Mouse (Mus musculus): ENCODE measurements around the gene Arhgap28. TPM values are rescaled to one million over a fixed set of nuclear protein-coding genes. Genes with fewer than 3 reads are reported as not detected.

The Arhgap28 gene
- polyA plus RNA-seq, 1 experiment from 2014 or later: 26.7 TPM

DNA sequence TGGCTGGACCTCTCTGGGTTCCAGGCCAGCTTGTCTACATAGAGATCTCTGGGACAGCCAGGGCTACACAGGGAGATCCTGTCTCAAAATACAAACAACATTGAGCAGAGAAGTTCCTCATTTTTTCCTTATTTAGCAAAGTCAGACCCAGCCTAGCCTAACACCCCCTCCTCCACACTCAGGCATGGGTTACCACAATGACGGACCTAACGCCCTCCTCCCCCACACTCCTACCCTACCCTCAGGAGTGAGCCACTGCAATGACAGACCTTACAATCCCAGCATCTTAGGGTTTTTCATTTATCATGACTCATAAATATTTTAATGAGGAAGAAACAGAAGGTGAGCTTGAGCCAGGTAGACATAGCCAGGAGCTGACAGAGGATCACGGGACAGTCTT, 73.0 kb downstream of the Arhgap28 start:
- ATAC-seq (ENCODE audit: insufficient read depth, low FRiP score): no peak
- no peak overlapping the region for H3K4me3 ChIP-seq (replicated peaks; ENCODE audit: low read length)
- H3K27me3 ChIP-seq (ENCODE audit: control insufficient read depth, insufficient read depth, low read length): no peaks in the 10 kb centered on the region
- no peak overlapping the region for H3K4me2 ChIP-seq (ENCODE audit: low read depth, low read length)
- 79% methylated on average over 3 of the region's 3 CpGs for WGBS
- H3K9me3 ChIP-seq (replicated peaks; ENCODE audit: control insufficient read depth, low read length): no peaks in the 10 kb centered on the region
- no peak overlapping the region for H3K9ac ChIP-seq (ENCODE audit: low read length)
- no peak overlapping the region for H3K27ac ChIP-seq (ENCODE audit: low read length)
- no peaks in the 10 kb centered on the region for H3K4me1 ChIP-seq (ENCODE audit: control insufficient read depth, insufficient read depth, low read length)
- no peaks in the 10 kb centered on the region for H3K36me3 ChIP-seq (ENCODE audit: control insufficient read depth, insufficient read depth, low read length)

DNA sequence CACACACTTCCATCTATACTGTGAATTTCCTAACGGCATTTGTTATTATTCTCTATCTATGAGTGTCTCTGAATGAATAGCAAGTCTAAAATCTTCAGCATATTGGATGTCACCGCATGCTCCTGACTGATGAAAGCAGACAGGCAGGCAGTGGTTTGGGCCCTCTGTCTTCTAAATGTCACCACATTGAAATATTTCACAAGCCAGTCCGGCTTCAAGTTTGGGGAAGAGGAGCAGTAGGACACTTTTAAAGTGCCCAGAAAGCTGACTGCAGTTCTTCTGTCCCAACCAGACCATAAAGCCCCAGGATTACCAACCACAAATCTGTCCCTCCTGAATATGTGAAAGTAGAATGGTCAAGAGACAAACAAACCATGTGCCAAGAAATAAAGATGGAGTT, 73.5 kb downstream of the Arhgap28 start:
- H3K36me3 ChIP-seq (ENCODE audit: control insufficient read depth, insufficient read depth, low read length): no peaks in the 10 kb centered on the region
- no peak overlapping the region for H3K9ac ChIP-seq (ENCODE audit: low read length)
- 80% methylated on average over 3 of the region's 3 CpGs for WGBS
- no peak overlapping the region for H3K4me2 ChIP-seq (ENCODE audit: low read depth, low read length)
- no peaks in the 10 kb centered on the region for H3K4me1 ChIP-seq (ENCODE audit: control insufficient read depth, insufficient read depth, low read length)
- no peak overlapping the region for H3K4me3 ChIP-seq (replicated peaks; ENCODE audit: low read length)
- no peak for ATAC-seq (ENCODE audit: insufficient read depth, low FRiP score)
- no peaks in the 10 kb centered on the region for H3K27me3 ChIP-seq (ENCODE audit: control insufficient read depth, insufficient read depth, low read length)
- no peak overlapping the region for H3K27ac ChIP-seq (ENCODE audit: low read length)
- no peaks in the 10 kb centered on the region for H3K9me3 ChIP-seq (replicated peaks; ENCODE audit: control insufficient read depth, low read length)

DNA sequence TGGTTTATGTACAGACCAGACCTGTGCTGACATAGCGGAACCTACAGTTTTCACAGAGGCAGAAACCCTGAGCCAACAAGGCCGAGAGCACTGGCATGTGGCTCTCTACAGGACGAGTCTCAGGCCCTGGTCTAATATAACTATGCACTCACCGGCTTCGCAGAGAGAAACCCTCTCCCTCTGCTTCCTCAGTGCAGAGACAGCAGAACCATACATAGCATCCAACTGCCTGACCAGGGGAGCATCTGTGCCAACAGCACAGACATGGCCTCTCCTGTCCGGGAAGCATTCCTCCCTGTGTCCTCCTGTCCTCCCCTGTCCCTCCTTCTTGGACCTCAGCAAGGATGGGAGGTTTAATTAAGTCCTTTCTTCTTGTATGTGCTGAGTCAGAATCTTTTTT, 75.6 kb downstream of the Arhgap28 start:
- H3K9ac ChIP-seq (ENCODE audit: low read length): no peak overlapping the region
- no peak for ATAC-seq (ENCODE audit: insufficient read depth, low FRiP score)
- H3K27ac ChIP-seq (ENCODE audit: low read length): no peak overlapping the region
- no peaks in the 10 kb centered on the region for H3K4me1 ChIP-seq (ENCODE audit: control insufficient read depth, insufficient read depth, low read length)
- no peaks in the 10 kb centered on the region for H3K27me3 ChIP-seq (ENCODE audit: control insufficient read depth, insufficient read depth, low read length)
- no peaks in the 10 kb centered on the region for H3K9me3 ChIP-seq (replicated peaks; ENCODE audit: control insufficient read depth, low read length)
- no peaks in the 10 kb centered on the region for H3K36me3 ChIP-seq (ENCODE audit: control insufficient read depth, insufficient read depth, low read length)
- no peak overlapping the region for H3K4me3 ChIP-seq (replicated peaks; ENCODE audit: low read length)
- WGBS: 77% methylated on average over 6 of the region's 6 CpGs
- no peak overlapping the region for H3K4me2 ChIP-seq (ENCODE audit: low read depth, low read length)

DNA sequence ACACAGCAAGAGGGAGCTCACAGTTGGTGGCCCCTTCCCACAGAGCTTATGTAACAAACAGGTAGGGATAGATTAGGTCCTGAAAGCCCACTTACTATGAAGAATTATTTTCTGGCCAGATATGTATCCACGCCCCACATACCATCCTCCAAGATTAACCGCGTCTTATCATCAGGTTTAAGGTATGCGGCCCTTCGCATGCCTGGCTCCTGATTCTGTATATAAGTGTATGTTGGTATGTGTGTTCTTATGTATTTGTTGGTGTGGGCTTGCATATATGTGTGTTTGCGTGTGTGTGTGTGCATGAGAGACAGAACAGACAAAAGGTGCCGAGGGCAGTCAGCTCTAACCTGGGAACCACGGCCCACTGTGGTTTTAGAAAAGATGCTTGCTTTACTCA, 76.1 kb downstream of the Arhgap28 start:
- H3K4me2 ChIP-seq (ENCODE audit: low read depth, low read length): no peak overlapping the region
- ATAC-seq (ENCODE audit: insufficient read depth, low FRiP score): no peak
- no peak overlapping the region for H3K27ac ChIP-seq (ENCODE audit: low read length)
- no peaks in the 10 kb centered on the region for H3K9me3 ChIP-seq (replicated peaks; ENCODE audit: control insufficient read depth, low read length)
- H3K27me3 ChIP-seq (ENCODE audit: control insufficient read depth, insufficient read depth, low read length): no peaks in the 10 kb centered on the region
- WGBS: 85% methylated on average over 8 of the region's 8 CpGs
- no peak overlapping the region for H3K4me3 ChIP-seq (replicated peaks; ENCODE audit: low read length)
- no peaks in the 10 kb centered on the region for H3K4me1 ChIP-seq (ENCODE audit: control insufficient read depth, insufficient read depth, low read length)
- H3K9ac ChIP-seq (ENCODE audit: low read length): no peak overlapping the region
- no peaks in the 10 kb centered on the region for H3K36me3 ChIP-seq (ENCODE audit: control insufficient read depth, insufficient read depth, low read length)

DNA sequence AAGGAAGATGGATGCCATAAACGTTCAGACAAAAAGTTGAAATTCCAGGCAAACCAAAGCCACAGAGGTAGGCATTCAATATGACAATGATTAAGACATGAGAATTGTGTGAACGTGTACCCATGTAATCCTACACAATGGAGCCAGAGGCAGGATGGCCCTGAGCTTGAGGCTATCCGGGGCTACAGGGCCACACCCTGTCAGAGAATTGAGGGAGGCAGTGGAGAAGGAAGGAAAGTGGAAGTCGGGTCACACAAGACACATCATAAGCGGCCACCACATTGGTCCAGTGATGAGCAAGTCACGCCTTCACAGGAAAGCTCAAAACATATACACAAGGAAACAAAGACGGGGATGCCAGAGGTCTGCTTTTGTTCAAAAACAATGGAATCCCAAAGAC, 84.0 kb downstream of the Arhgap28 start:
- 0 out of 2 replicates have a peak, but pooled peaks cover 2% of the 10 kb centered on the region for H3K4me1 ChIP-seq (ENCODE audit: control insufficient read depth, insufficient read depth, low read length)
- H3K4me3 ChIP-seq (replicated peaks; ENCODE audit: low read length): no peak overlapping the region
- no peaks in the 10 kb centered on the region for H3K9me3 ChIP-seq (replicated peaks; ENCODE audit: control insufficient read depth, low read length)
- no peaks in the 10 kb centered on the region for H3K36me3 ChIP-seq (ENCODE audit: control insufficient read depth, insufficient read depth, low read length)
- ATAC-seq (ENCODE audit: insufficient read depth, low FRiP score): no peak
- no peak overlapping the region for H3K27ac ChIP-seq (ENCODE audit: low read length)
- H3K27me3 ChIP-seq (ENCODE audit: control insufficient read depth, insufficient read depth, low read length): no peaks in the 10 kb centered on the region
- no peak overlapping the region for H3K9ac ChIP-seq (ENCODE audit: low read length)
- H3K4me2 ChIP-seq (ENCODE audit: low read depth, low read length): no peak overlapping the region
- WGBS: 82% methylated on average over 7 of the region's 7 CpGs

DNA sequence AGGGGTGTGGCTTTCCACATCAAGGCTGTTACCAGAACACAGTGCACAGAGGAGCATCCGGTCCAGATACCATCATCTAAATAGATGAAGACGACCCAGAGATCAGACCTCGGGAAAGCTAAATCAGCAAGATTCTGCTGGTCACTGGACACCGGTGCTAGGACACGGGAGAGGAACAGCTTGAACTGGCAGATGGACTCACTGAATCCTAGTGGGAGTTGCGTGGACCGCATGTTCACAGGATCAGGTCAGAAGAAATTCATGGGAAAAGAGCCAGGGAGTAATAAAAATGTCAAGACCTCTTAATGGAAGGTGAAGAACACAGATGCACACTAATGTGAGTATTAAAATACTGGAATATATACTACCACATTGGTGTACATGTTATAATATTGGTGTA, 85.7 kb downstream of the Arhgap28 start:
- H3K36me3 ChIP-seq (ENCODE audit: control insufficient read depth, insufficient read depth, low read length): no peaks in the 10 kb centered on the region
- 0 out of 2 replicates have a peak, but pooled peaks cover 2% of the 10 kb centered on the region for H3K4me1 ChIP-seq (ENCODE audit: control insufficient read depth, insufficient read depth, low read length)
- no peak for ATAC-seq (ENCODE audit: insufficient read depth, low FRiP score)
- no peak overlapping the region for H3K9ac ChIP-seq (ENCODE audit: low read length)
- no peak overlapping the region for H3K27ac ChIP-seq (ENCODE audit: low read length)
- H3K4me2 ChIP-seq (ENCODE audit: low read depth, low read length): no peak overlapping the region
- no peaks in the 10 kb centered on the region for H3K27me3 ChIP-seq (ENCODE audit: control insufficient read depth, insufficient read depth, low read length)
- no peaks in the 10 kb centered on the region for H3K9me3 ChIP-seq (replicated peaks; ENCODE audit: control insufficient read depth, low read length)
- 86% methylated on average over 7 of the region's 7 CpGs for WGBS
- H3K4me3 ChIP-seq (replicated peaks; ENCODE audit: low read length): no peak overlapping the region

DNA sequence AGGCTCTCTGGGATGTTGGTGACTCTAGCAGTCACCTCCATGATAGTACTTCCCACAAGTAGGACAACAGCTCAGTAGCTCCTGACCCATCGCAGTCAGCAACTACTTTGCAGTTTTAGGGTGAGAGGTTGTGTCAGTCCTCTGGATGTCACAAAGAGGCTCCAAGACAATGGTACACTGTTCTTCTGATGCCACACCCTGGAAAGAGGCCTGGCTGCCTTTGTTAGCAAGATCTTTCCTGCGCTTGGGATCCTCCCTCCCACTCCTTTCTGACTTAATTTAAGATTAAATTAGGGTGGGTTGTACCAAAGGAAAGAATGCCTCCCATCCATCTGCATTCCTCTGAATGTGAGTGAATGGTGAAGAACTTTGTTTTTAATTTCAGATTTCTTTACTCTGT, 87.0 kb downstream of the Arhgap28 start:
- no peak overlapping the region for H3K4me2 ChIP-seq (ENCODE audit: low read depth, low read length)
- no peaks in the 10 kb centered on the region for H3K27me3 ChIP-seq (ENCODE audit: control insufficient read depth, insufficient read depth, low read length)
- H3K36me3 ChIP-seq (ENCODE audit: control insufficient read depth, insufficient read depth, low read length): no peaks in the 10 kb centered on the region
- no peak for ATAC-seq (ENCODE audit: insufficient read depth, low FRiP score)
- WGBS: 72% methylated on average over 2 of the region's 2 CpGs
- 0 out of 2 replicates have a peak, but pooled peaks cover 2% of the 10 kb centered on the region for H3K4me1 ChIP-seq (ENCODE audit: control insufficient read depth, insufficient read depth, low read length)
- H3K4me3 ChIP-seq (replicated peaks; ENCODE audit: low read length): no peak overlapping the region
- no peaks in the 10 kb centered on the region for H3K9me3 ChIP-seq (replicated peaks; ENCODE audit: control insufficient read depth, low read length)
- H3K27ac ChIP-seq (ENCODE audit: low read length): no peak overlapping the region
- no peak overlapping the region for H3K9ac ChIP-seq (ENCODE audit: low read length)

DNA sequence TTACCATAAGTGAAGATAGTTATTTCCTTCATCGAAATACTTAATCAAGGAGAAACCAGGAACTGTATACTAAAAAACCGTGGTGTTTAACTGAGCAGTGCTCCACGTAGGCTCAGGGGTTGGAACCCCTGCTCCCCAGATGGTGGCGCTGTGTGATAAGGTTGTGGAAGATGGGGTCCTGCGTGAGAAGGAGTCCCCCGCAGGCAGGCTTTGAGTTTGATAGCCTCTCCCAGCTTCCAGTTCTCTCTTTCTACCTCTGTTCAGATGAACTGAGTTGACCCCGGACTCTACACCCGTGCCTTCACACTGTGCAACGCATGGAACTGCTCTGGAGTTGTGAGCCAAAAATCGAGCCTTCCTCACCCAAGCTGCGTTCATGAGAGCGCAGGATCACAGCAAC, 91.3 kb downstream of the Arhgap28 start:
- Histone ChIP-seq H3K4me2 (ENCODE audit: low read depth, low read length) (no peak overlapping the region), H3K36me3 (ENCODE audit: control insufficient read depth, insufficient read depth, low read length) (no peaks in the 10 kb centered on the region), H3K9ac (ENCODE audit: low read length) (no peak overlapping the region), H3K4me1 (ENCODE audit: control insufficient read depth, insufficient read depth, low read length) (0 out of 2 replicates have a peak, but pooled peaks cover 2% of the 10 kb centered on the region), H3K27ac (ENCODE audit: low read length) (no peak overlapping the region), H3K27me3 (ENCODE audit: control insufficient read depth, insufficient read depth, low read length) (no peaks in the 10 kb centered on the region), H3K4me3 (replicated peaks; ENCODE audit: low read length) (no peak overlapping the region), H3K9me3 (replicated peaks; ENCODE audit: control insufficient read depth, low read length) (no peaks in the 10 kb centered on the region)
- WGBS: 50% methylated on average over 12 of the region's 12 CpGs
- ATAC-seq (ENCODE audit: insufficient read depth, low FRiP score): no peak

DNA sequence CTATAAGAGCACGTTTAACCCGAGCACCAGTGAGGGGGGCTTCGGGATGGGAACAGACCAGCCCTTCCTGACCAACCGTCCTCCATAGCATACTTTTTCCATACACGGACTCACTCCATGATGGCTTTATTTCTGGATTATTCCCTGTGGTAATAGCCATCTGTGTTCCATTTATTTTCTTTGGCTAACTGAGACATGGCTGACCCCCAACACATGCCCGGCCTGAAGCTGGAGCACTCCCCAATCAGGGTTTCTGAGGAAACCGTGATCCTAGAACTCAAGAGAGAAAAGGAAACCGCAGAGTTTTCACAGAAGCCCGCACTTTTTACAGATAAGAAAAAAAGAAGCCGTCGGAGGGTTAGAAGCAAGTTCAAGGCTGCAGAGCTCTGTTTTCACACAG, 91.9 kb downstream of the Arhgap28 start:
- Histone ChIP-seq H3K9ac (ENCODE audit: low read length) (no peak overlapping the region), H3K4me1 (ENCODE audit: control insufficient read depth, insufficient read depth, low read length) (peaks cover 4% of the 10 kb centered on the region; the same call in 1 of the 2 replicates), H3K4me2 (ENCODE audit: low read depth, low read length) (no peak overlapping the region), H3K27ac (ENCODE audit: low read length) (no peak overlapping the region), H3K9me3 (replicated peaks; ENCODE audit: control insufficient read depth, low read length) (no peaks in the 10 kb centered on the region), H3K36me3 (ENCODE audit: control insufficient read depth, insufficient read depth, low read length) (no peaks in the 10 kb centered on the region), H3K4me3 (replicated peaks; ENCODE audit: low read length) (no peak overlapping the region), H3K27me3 (ENCODE audit: control insufficient read depth, insufficient read depth, low read length) (no peaks in the 10 kb centered on the region)
- WGBS: 80% methylated on average over 11 of the region's 11 CpGs
- no peak for ATAC-seq (ENCODE audit: insufficient read depth, low FRiP score)

DNA sequence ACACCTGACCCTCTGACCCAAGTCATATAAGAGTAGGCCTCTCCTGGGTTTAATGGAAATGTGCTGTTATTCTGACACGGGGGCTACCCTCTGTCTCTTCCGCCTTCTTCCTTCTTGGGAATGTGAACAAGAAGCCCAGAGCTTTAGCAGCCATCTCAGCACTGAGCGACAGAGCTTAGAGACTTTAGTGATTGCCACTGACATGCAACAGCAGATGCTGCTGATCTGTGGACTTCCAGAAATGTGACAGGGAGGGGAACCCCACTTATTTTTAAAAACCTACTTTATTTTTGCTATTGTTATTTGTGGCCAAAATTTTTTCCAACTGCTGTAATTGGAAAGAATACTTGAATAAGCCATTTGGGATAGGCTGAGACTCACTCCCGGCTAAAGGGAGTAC, 95.4 kb downstream of the Arhgap28 start:
- WGBS: 71% methylated on average over 4 of the region's 4 CpGs

More for the DNA sequence above, 95.4 kb downstream of the Arhgap28 start:
- no peak for ATAC-seq (ENCODE audit: insufficient read depth, low FRiP score)
- Histone ChIP-seq H3K4me1 (ENCODE audit: control insufficient read depth, insufficient read depth, low read length) (peaks cover 3% of the 10 kb centered on the region; the same call in 1 of the 2 replicates), H3K4me2 (ENCODE audit: low read depth, low read length) (no peak overlapping the region), H3K36me3 (ENCODE audit: control insufficient read depth, insufficient read depth, low read length) (no peaks in the 10 kb centered on the region), H3K27me3 (ENCODE audit: control insufficient read depth, insufficient read depth, low read length) (no peaks in the 10 kb centered on the region), H3K9me3 (replicated peaks; ENCODE audit: control insufficient read depth, low read length) (no peaks in the 10 kb centered on the region), H3K4me3 (replicated peaks; ENCODE audit: low read length) (no peak overlapping the region), H3K9ac (ENCODE audit: low read length) (no peak overlapping the region), H3K27ac (ENCODE audit: low read length) (no peak overlapping the region)

Data from stomach, embryonic 16.5 days (tissue).